19 mouse cellular contexts compared by ENCODE assay signal in the genomic region with DNA sequence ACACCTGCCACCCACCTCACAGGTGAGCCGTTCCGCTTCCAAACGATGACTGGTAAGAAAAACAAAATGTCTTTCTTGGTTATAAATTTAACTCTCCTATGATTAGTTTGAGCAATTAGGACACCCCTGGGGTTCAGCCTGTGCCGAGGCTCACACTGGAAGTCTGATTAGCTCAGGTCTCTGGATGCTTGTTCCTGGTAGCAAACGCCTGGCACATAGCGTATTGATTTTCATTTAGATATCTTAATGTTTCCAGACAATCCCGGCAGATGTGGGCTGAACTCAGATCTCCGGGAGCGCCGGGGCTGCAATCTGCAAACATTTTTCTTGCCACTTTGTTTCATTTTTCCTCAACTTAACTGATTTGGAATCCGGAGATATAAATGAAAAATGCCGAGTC.
DNase-seq lines count a peak whose midpoint lies in the region; ATAC-seq and TF ChIP-seq lines count a peak whose summit lies in the region.
"Had no signal": no experiment of that assay in that cellular context is flagged by ENCODE, and none has a peak within 500 bp of the region (broad histone marks: within the 10 kb centered on the region; RNA-seq: fewer than 3 reads in every experiment).

No protein-coding gene starts in this region.

- H3K27ac ChIP-seq in hindbrain, embryonic 14.5 days: 0 out of 2 replicates have a peak overlapping the region, but pooled peaks have one; percentile 17
- H3K27ac ChIP-seq in hindbrain, embryonic 11.5 days (ENCODE audit: low read depth, low read length): no peak overlapping the region
- H3K27ac ChIP-seq in kidney, postnatal 0 days: no peak overlapping the region
- H3K27ac ChIP-seq in neural tube, embryonic 15.5 days (replicated peaks): 0 out of 2 replicates have a peak overlapping the region, but pooled peaks have one; percentile 58
- H3K27ac ChIP-seq in stomach, embryonic 16.5 days (ENCODE audit: low read length): no peak overlapping the region
- H3K27ac ChIP-seq: embryonic facial prominence, embryonic 10.5 days; forebrain, embryonic 13.5 days had no signal

- H3K4me2 ChIP-seq in hindbrain, embryonic 14.5 days (replicated peaks): 0 out of 2 replicates have a peak overlapping the region, but pooled peaks have one; percentile 8
- H3K4me2 ChIP-seq in hindbrain, embryonic 11.5 days (replicated peaks; ENCODE audit: low read depth, low read length): no peak overlapping the region
- peak overlapping the region; percentile 43 for H3K4me2 ChIP-seq in kidney, postnatal 0 days (ENCODE audit: low read length)
- no peak overlapping the region for H3K4me2 ChIP-seq in neural tube, embryonic 15.5 days
- H3K4me2 ChIP-seq in stomach, embryonic 16.5 days (ENCODE audit: low read depth, low read length): peak overlapping the region; percentile 30; the same call in 1 of the 2 replicates
- H3K4me2 ChIP-seq: forebrain, embryonic 13.5 days; heart, embryonic 12.5 days; hindbrain, embryonic 15.5 days had no signal

- intact Hi-C loops in left cerebral cortex, postnatal 36 days (cut with DNase I): no loop called here

- WGBS in hindbrain, embryonic 14.5 days: 60% methylated on average over 12 of the region's 12 CpGs
- WGBS in hindbrain, embryonic 11.5 days: 77% methylated on average over 12 of the region's 12 CpGs
- WGBS in kidney, postnatal 0 days: 23% methylated on average over 12 of the region's 12 CpGs
- WGBS in neural tube, embryonic 15.5 days: 43% methylated on average over 12 of the region's 12 CpGs
- 31% methylated on average over 12 of the region's 12 CpGs for WGBS in stomach, embryonic 16.5 days

- H3K4me1 ChIP-seq in hindbrain, embryonic 14.5 days (replicated peaks; ENCODE audit: control insufficient read depth, insufficient read depth, low read length): peaks cover 9% of the 10 kb centered on the region; the same call in 1 of the 2 replicates
- no peaks in the 10 kb centered on the region for H3K4me1 ChIP-seq in hindbrain, embryonic 11.5 days (replicated peaks; ENCODE audit: control insufficient read depth, insufficient read depth, low read length)
- peaks cover 13% of the 10 kb centered on the region; the same call in 1 of the 2 replicates for H3K4me1 ChIP-seq in kidney, postnatal 0 days (replicated peaks; ENCODE audit: insufficient read depth, low read length)
- H3K4me1 ChIP-seq in neural tube, embryonic 15.5 days: peaks cover 22% of the 10 kb centered on the region
- H3K4me1 ChIP-seq in stomach, embryonic 16.5 days (ENCODE audit: control insufficient read depth, insufficient read depth, low read length): peaks cover 16% of the 10 kb centered on the region
- H3K4me1 ChIP-seq: forebrain, embryonic 13.5 days had no signal

- H3K9ac ChIP-seq in hindbrain, embryonic 14.5 days: no peak overlapping the region
- no peak overlapping the region for H3K9ac ChIP-seq in hindbrain, embryonic 11.5 days (ENCODE audit: low read depth, low read length)
- no peak overlapping the region for H3K9ac ChIP-seq in kidney, postnatal 0 days (ENCODE audit: low read depth, low read length)
- no peak overlapping the region for H3K9ac ChIP-seq in neural tube, embryonic 15.5 days (replicated peaks)
- H3K9ac ChIP-seq in stomach, embryonic 16.5 days (ENCODE audit: low read length): no peak overlapping the region
- H3K9ac ChIP-seq: forebrain, embryonic 13.5 days; forebrain, postnatal 0 days; heart, embryonic 12.5 days; hindbrain, embryonic 15.5 days had no signal

- H3K4me3 ChIP-seq in hindbrain, embryonic 14.5 days (replicated peaks; ENCODE audit: low read length): no peak overlapping the region
- no peak overlapping the region for H3K4me3 ChIP-seq in hindbrain, embryonic 11.5 days (ENCODE audit: low read depth, low read length)
- H3K4me3 ChIP-seq in kidney, postnatal 0 days (replicated peaks; ENCODE audit: low read depth, low read length): no peak overlapping the region
- H3K4me3 ChIP-seq in neural tube, embryonic 15.5 days (replicated peaks): no peak overlapping the region
- H3K4me3 ChIP-seq in stomach, embryonic 16.5 days (replicated peaks; ENCODE audit: low read length): no peak overlapping the region
- H3K4me3 ChIP-seq: embryonic facial prominence, embryonic 10.5 days; forebrain, embryonic 13.5 days; heart, embryonic 12.5 days; hindbrain, embryonic 15.5 days had no signal

- no peaks in the 10 kb centered on the region for H3K36me3 ChIP-seq in hindbrain, embryonic 14.5 days (replicated peaks; ENCODE audit: control insufficient read depth, insufficient read depth)
- H3K36me3 ChIP-seq in hindbrain, embryonic 11.5 days (ENCODE audit: control insufficient read depth, insufficient read depth, low read length): no peaks in the 10 kb centered on the region
- H3K36me3 ChIP-seq in kidney, postnatal 0 days (ENCODE audit: insufficient read depth, low read length): no peaks in the 10 kb centered on the region
- H3K36me3 ChIP-seq in neural tube, embryonic 15.5 days: no peaks in the 10 kb centered on the region
- no peaks in the 10 kb centered on the region for H3K36me3 ChIP-seq in stomach, embryonic 16.5 days (ENCODE audit: control insufficient read depth, insufficient read depth, low read length)
- H3K36me3 ChIP-seq: embryonic facial prominence, embryonic 10.5 days; heart, embryonic 12.5 days; hindbrain, embryonic 15.5 days had no signal

- no peak for DNase-seq in hindbrain, embryonic 14.5 days (ENCODE audit: low spot score)
- no peak for DNase-seq in hindbrain, embryonic 11.5 days (ENCODE audit: low spot score)
- no peak for DNase-seq in kidney, postnatal 0 days (ENCODE audit: low spot score)
- no peak for DNase-seq in kidney, postnatal 10 days
- DNase-seq in left cerebral cortex, postnatal 36 days (ENCODE audit: low spot score in 2 of 2): no peak
- DNase-seq: adrenal gland, postnatal 14 days; cerebellum, adult 18-20 months; forebrain, postnatal 0 days; gastrocnemius, postnatal 14 days; heart, postnatal 36 days had no signal

- no peak for ATAC-seq in hindbrain, embryonic 14.5 days (ENCODE audit: low FRiP score)
- no peak for ATAC-seq in hindbrain, embryonic 11.5 days (ENCODE audit: low FRiP score)
- ATAC-seq in kidney, postnatal 0 days (replicated peaks; ENCODE audit: low FRiP score, low read depth): no peak
- ATAC-seq in neural tube, embryonic 15.5 days (ENCODE audit: low FRiP score): no peak
- ATAC-seq in stomach, embryonic 16.5 days (ENCODE audit: insufficient read depth, low FRiP score): no peak
- ATAC-seq: activated CD4-positive, CD25-positive, alpha-beta regulatory T cell, adult 4 months; forebrain, postnatal 0 days; Patski had no signal

- H3K9me3 ChIP-seq in hindbrain, embryonic 14.5 days (ENCODE audit: control insufficient read depth, low read length): no peaks in the 10 kb centered on the region
- no peaks in the 10 kb centered on the region for H3K9me3 ChIP-seq in hindbrain, embryonic 11.5 days (ENCODE audit: control insufficient read depth, low read length)
- no peaks in the 10 kb centered on the region for H3K9me3 ChIP-seq in kidney, postnatal 0 days (replicated peaks; ENCODE audit: low read length)
- no peaks in the 10 kb centered on the region for H3K9me3 ChIP-seq in neural tube, embryonic 15.5 days (replicated peaks)
- no peaks in the 10 kb centered on the region for H3K9me3 ChIP-seq in stomach, embryonic 16.5 days (replicated peaks; ENCODE audit: control insufficient read depth, low read length)
- H3K9me3 ChIP-seq: embryonic facial prominence, embryonic 10.5 days; forebrain, embryonic 13.5 days; heart, embryonic 12.5 days; hindbrain, embryonic 15.5 days had no signal

- no peaks in the 10 kb centered on the region for H3K27me3 ChIP-seq in hindbrain, embryonic 14.5 days (ENCODE audit: control insufficient read depth, insufficient read depth, low read length)
- H3K27me3 ChIP-seq in hindbrain, embryonic 11.5 days (ENCODE audit: control insufficient read depth, insufficient read depth, low read length): no peaks in the 10 kb centered on the region
- no peaks in the 10 kb centered on the region for H3K27me3 ChIP-seq in kidney, postnatal 0 days (ENCODE audit: insufficient read depth, low read length)
- H3K27me3 ChIP-seq in neural tube, embryonic 15.5 days (replicated peaks): no peaks in the 10 kb centered on the region
- H3K27me3 ChIP-seq in stomach, embryonic 16.5 days (ENCODE audit: control insufficient read depth, insufficient read depth, low read length): no peaks in the 10 kb centered on the region
- H3K27me3 ChIP-seq: CH12.LX; forebrain, embryonic 13.5 days; heart, embryonic 12.5 days; hindbrain, embryonic 15.5 days; Patski had no signal

- no peak for TF ChIP-seq CTCF in kidney, postnatal 0 days (IDR thresholded peaks at IDR 0.05; ENCODE audit: low read depth)

Comparison
In these comparisons a context has a peak if more than half of its experiments do, and no peak if none do; other contexts are left out.
1. H3K27ac ChIP-seq: peak in hindbrain, embryonic 14.5 days (single experiment) and neural tube, embryonic 15.5 days (single experiment); none in hindbrain, embryonic 11.5 days (single experiment), kidney, postnatal 0 days (single experiment) and stomach, embryonic 16.5 days (single experiment).
2. H3K4me2 ChIP-seq: peak in hindbrain, embryonic 14.5 days (single experiment), kidney, postnatal 0 days (single experiment) and stomach, embryonic 16.5 days (single experiment); none in hindbrain, embryonic 11.5 days (single experiment) and neural tube, embryonic 15.5 days (single experiment).